ENCODE assay signal across 17 mouse cellular contexts in the genomic region with DNA sequence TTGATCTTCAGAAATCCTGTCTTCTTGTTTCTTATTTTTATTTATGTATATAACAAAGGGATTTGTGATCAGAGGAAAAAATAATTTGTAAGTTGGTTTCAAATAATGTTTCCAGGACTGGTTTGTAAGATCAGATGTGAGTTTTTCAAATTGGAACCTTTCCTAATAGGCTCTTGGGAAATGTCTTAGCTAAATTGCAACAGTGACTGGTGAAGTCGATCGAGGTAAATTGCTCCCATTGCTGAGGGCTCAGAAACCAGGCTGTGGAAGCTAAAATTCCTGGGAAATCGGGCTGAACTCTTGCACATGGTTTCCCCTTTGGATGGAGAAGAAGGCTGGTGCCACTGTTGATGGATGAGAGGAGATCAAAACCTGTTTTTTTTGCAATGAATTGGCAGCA.
A peak's percentile ranks its signal among the peaks of the same experiment; 100 is the strongest.
DNase-seq lines count a peak whose midpoint lies in the region; TF ChIP-seq lines count a peak whose summit lies in the region.
"Had no signal": no experiment of that assay in that cellular context is flagged by ENCODE, and none has a peak within 500 bp of the region (broad histone marks: within the 10 kb centered on the region; RNA-seq: fewer than 3 reads in every experiment).

No protein-coding gene starts in this region.

- no peaks in the 10 kb centered on the region for H3K4me1 ChIP-seq in embryonic facial prominence, embryonic 10.5 days
- H3K4me1 ChIP-seq: embryonic facial prominence, embryonic 13.5 days; hindbrain, embryonic 12.5 days had no signal

- no peak for TF ChIP-seq CTCF in layer of hippocampus, adult 2 months (conservative IDR thresholded peaks at IDR 0.05)

- no peaks in the 10 kb centered on the region for H3K9me3 ChIP-seq in embryonic facial prominence, embryonic 10.5 days
- H3K9me3 ChIP-seq: embryonic facial prominence, embryonic 13.5 days; forebrain, embryonic 10.5 days; heart, embryonic 13.5 days; hindbrain, embryonic 12.5 days had no signal

- peak overlapping the region; percentile 5; the same call in 1 of the 2 replicates for H3K27ac ChIP-seq in layer of hippocampus, adult 2 months
- no peak overlapping the region for H3K27ac ChIP-seq in embryonic facial prominence, embryonic 10.5 days (replicated peaks)
- H3K27ac ChIP-seq: embryonic facial prominence, embryonic 13.5 days; forebrain, embryonic 10.5 days; heart, embryonic 13.5 days; hindbrain, embryonic 12.5 days had no signal

- H3K27me3 ChIP-seq in embryonic facial prominence, embryonic 10.5 days (replicated peaks; ENCODE audit: low read depth, poor library complexity, severe bottlenecking): no peaks in the 10 kb centered on the region
- H3K27me3 ChIP-seq: CH12.LX; embryonic facial prominence, embryonic 13.5 days; heart, embryonic 13.5 days; hindbrain, embryonic 12.5 days had no signal

- H3K4me3 ChIP-seq in layer of hippocampus, adult 2 months: no peak overlapping the region
- no peak overlapping the region for H3K4me3 ChIP-seq in embryonic facial prominence, embryonic 10.5 days
- H3K4me3 ChIP-seq: embryonic facial prominence, embryonic 13.5 days; forebrain, embryonic 10.5 days; heart, embryonic 13.5 days; hindbrain, embryonic 12.5 days had no signal

- 92% methylated on average over 3 of the region's 3 CpGs for WGBS in embryonic facial prominence, embryonic 10.5 days

- DNase-seq in layer of hippocampus, adult 2 months (ENCODE audit: low spot score in 2 of 2): no peak
- no peak for DNase-seq in layer of hippocampus, adult 8-10 months (ENCODE audit: low spot score in 2 of 2)
- peak; percentile 83 for DNase-seq in adipocyte (ENCODE audit: low spot score)
- DNase-seq in fibroblast of lung, adult 2 months (ENCODE audit: low read depth): peak; percentile 51
- DNase-seq in embryonic facial prominence, embryonic 10.5 days (ENCODE audit: low spot score): no peak
- no peak for DNase-seq in right cerebral cortex, postnatal 10 days (ENCODE audit: low spot score in 2 of 2)
- DNase-seq: adrenal gland, postnatal 10 days; cerebellum, adult 11-12 months; cerebellum, adult 9-10 months; cerebellum, postnatal 25 days; gastrocnemius, postnatal 36 days; heart, postnatal 4 days had no signal

- peaks cover 8% of the 10 kb centered on the region for H3K36me3 ChIP-seq in embryonic facial prominence, embryonic 10.5 days (replicated peaks)
- H3K36me3 ChIP-seq: hindbrain, embryonic 12.5 days had no signal

Comparison
In these comparisons a context has a peak if more than half of its experiments do, and no peak if none do; other contexts are left out.
1. DNase-seq: peak in adipocyte (single experiment) and fibroblast of lung, adult 2 months (single experiment); none in layer of hippocampus, adult 2 months (0 of 2), layer of hippocampus, adult 8-10 months (0 of 2), embryonic facial prominence, embryonic 10.5 days (single experiment) and right cerebral cortex, postnatal 10 days (0 of 2).